Mouse (Mus musculus) cerebellum, adult 2 months (tissue): ENCODE results near the gene Ino80b.

Source experiments
- CTCF ChIP-seq: fragments of 200-500 bp; IDR thresholded peaks from 2 replicates; pipeline ENCODE4 v1.5.1; 2011; ENCODE audit warnings: low read depth, mild to moderate bottlenecking, control low read depth, low read length, moderate library complexity, borderline replicate concordance; ENCODE audit not compliant: insufficient read depth
- POLR2A ChIP-seq: fragments of 200-500 bp; IDR thresholded peaks from 2 replicates; pipeline ENCODE4 v1.6.1; 2011; ENCODE audit warnings: low read length, control low read depth, borderline replicate concordance; ENCODE audit not compliant: insufficient read depth

DNA sequence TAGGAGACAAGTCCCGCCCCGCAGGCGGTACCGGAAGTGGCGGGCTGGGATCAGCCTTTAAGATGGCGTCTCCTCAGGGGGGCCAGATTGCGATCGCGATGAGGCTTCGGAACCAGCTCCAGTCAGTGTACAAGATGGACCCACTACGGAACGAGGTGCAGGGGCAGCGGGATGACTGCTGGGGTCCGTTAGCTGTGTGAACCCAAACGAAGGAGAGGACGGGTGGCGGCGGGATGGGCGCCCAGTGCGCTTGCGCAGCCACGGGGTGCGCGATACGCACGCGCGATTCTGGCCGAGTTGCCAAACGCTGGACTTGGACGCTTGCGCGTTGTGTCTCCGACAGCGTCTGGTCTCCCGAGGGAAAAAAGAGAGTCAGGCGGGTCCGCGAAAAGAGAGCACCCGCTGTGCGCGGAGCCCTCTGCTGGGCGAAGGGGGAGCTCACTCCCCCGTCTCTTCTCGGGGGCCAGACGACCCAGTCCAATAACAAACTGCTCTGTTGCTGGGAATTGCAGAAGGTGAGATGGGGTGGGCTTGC is 46.8 kb downstream of the Ino80b start:
- TF ChIP-seq CTCF (no peak), POLR2A (peak; percentile 64; the same call in 1 of the 2 replicates)
